Mouse (Mus musculus) left cerebral cortex, postnatal 4 days (tissue): ENCODE measurements around the gene Mars. TPM values are rescaled to one million over a fixed set of nuclear protein-coding genes. Genes with fewer than 3 reads are reported as not detected.
A peak's percentile ranks its signal among the peaks of the same experiment; 100 is the strongest.

ENCODE experiments used
- DNase-seq: peaks from one replicate; pipeline ENCODE4 v3.0.0-alpha.2; 2022
- intact Hi-C: fragments of 180-260 bp; cut with DNase I; formaldehyde crosslinking; loops from one replicate; pipeline ENCODE4 v1.15.1; 2025
- total RNA-seq, 2 experiments: library from RNA; stranded (reverse); gene quantifications; 2 replicates each; pipeline ENCODE4 v1.2.3; 2021

Gene Mars
- 10 to 100 TPM; 65.3 to 65.5 TPM for total RNA-seq

DNA sequence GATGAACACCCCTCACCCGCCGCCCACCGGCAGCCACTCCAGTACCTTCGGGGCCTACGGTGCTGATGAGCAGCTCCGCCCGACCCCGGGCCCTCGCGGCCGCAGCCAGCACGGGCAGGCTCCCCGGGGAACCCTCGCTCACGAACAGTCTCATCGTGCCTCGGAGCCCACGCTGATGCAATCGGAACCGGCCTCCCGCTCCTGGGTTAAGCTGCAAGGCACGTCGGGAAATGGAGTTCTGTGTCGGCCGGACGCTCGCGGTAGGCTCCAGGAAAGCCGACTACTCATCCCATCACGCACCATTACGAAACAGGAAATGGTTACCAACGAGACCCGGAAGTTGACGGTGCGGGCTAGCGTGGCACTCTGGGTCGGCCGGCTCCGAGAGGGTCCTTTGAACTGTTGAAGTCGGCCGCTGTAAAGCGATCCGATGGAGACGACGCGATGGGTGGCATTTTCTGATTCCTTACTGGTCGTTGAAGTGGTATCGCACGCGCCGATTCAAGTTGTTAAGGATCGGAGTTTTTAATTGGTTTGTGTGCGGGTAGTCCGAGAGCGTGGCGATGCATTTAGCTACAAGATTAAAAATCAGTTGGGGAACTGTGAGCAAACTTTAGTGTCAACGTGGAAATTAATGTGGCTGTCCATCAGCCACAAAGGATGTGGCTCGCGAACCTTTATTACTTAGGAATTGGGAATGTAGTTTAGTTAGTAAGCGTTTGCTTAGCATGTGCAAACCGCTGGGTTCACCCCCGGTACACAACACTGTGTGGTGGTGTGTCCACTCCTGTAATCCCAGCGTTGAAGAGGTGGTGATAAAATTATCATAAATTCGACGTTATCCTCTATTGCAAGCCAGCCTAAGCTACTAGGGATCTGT lies at the start of gene Mars:
Gene Mars (minus strand): TSS at position 311 of the 880 bp plus-strand sequence.
- DNase-seq = peak; percentile 91
- intact Hi-C loops = no loop called here

DNA sequence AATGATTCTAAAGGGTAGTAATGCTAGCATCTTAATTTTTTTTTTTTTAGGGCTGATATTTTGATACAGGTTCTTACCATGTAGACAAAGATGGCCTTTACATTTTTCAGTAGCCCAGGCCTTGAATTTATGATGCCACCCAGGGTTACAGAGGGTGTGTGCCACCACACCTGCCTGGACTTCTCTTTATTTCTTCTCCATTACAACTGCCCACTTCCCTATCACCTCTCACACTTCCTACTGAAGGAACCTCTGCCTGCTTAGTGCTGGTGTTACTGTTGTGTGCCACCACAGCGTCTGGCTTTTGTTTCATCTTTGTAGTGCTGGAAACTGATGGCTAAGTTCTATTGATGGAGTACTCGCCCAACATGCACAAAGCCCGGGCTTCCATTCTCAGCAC lies 49.1 kb upstream of the Mars start:
- no peak for DNase-seq
- intact Hi-C loops = no loop called here

DNA sequence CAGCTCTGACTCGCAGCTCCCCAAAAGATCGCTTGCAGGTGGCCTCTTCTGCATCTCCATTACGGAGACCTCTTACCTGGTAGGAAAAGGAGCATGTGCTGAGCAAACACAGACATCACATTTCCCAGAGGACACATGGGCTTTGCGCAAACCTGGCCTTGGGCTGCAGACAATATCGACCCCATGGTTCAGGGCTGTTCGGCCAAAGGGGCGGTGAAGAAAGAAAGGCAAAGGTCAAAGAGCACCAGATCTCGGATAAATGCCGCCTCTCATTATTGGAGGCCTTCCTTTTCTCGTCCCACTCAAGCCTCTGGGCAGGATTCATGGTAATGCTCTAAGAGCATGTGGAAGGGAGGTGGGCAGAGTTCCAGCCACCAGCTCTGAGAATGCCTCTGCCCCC lies 43.8 kb upstream of the Mars start:
- no peak for DNase-seq
- intact Hi-C loops = no loop called here

DNA sequence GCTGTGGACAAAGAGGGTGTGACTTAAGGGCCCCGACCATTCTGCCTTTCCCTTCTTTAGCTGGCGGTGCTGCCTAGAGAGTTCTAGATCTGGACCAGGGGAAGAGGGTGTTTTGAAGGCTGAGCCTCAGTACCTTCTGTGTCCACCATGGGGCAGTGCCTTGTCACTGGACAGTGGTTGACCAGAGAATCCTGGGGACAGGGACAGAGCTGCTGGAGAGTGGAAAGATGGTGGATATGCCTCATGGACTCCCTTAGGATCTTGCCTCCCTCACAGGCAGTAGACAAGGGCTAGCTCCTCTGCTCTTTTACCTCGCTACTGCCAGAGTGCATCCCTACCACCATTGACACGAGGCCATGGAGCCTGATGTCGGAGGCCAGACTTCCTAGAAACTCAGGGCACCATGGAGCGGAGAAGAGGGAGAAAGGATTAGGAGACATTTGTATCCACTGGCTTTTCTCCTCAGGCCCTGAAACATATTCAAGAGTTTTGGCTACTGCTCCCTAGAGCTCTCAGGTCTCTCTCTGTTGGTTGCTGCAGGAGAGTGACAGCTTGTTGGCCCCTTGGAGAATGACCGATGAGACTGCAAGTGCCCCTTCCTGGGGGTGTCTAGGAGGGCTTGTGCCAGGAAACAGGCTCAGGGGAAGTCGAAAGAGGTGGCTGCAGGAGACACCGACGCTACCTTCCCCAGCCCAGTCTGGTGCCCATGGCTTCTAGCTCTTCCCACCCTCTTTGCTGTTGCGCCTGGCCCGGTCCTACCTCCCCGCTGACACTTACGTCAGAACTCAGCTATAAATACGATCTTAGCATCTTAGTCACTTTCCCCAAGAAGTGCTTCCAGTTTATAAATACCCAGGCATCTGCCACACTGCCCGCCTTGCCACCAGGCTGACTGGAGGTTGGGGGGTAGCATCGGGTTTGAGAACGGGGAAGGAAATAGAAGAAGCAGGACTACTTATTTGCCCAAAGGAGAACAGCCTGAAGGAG lies 42.6 kb upstream of the Mars start, which contains the start of gene Inhbe:
Gene Inhbe (minus strand): TSS at position 503 of the 987 bp plus-strand sequence.
- intact Hi-C loops = no loop called here

DNA sequence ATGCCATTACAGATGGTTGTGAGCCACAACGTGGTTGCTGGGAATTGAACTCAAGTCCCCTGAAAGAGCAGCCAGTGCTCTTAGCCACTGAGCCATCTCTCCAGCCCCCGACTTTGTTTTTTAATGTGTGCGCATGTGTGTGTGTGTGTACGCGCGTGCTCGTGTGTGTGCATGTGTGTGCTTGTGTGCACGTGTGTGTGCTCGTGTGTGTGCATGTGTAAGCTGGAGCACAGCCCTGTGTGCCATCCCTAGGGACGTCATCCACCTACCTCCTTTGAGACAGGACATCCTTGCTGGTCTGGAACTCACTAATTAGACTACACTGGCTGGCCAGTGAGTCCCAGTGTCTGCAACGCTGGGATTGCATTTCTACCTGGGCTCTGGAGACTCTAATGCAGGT lies 41.2 kb upstream of the Mars start:
- no peak for DNase-seq
- intact Hi-C loops = no loop called here

More for the DNA sequence above, 42.6 kb upstream of the Mars start, which contains the start of gene Inhbe:
- DNase-seq = no peak

- intact Hi-C loops = no loop called here
- DNase-seq = no peak
Observed at GRCm38 (mm10) chr10:127352187-127352586, 40.6 kb upstream of the Mars start.

- intact Hi-C loops = no loop called here
- no peak for DNase-seq
Observed at GRCm38 (mm10) chr10:127351719-127352118, 40.1 kb upstream of the Mars start.

DNA sequence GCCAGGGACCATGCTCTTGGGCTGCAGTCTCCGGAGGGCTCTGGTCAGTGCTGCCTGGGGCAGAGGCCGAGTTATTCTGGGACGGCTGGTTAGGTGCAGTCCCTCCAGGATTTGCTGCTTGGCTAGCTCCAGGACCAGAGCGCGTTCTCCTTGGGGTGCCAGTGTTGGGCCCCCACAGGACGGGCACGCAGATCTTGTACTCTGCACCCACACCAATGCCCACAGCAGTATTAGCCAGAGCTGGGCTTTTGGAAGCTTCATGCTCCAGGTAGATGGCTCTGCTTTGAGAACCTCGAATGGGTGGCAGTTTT lies 39.7 kb upstream of the Mars start:
- intact Hi-C loops = no loop called here
- no peak for DNase-seq

DNA sequence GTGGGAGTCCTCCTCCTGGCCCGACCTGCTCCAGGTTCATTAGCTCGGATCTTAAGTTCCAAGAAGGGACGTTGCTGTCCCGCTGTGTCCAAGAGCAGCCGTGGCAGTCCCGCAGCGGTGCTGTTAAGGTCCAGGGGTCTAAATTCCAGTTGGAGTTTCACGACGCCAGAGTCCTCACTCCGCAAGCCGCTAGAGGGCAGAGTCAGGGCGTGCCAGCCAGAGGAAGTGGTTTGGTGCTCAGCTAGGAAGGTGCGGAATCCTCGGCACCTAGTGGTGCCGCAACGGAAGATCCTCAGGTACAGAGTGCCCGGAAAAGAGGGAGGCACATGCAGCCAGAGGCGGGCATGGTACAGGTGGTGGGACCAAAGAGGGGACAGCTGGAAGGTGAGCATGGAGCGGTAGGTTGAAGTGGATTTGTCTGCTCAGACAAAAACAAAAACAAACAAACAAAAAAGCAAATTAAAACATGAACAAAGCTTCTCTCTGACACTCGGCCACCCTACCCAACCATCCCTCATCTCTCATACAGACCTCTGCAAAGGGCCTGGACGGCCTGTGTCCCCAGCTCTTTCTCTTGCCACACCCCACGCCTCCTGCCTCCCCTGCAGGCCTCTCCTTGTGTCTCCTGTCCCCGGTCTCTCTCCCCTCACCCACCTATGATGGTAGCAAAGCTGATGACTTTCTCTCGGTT lies 39.2 kb upstream of the Mars start:
- intact Hi-C loops = no loop called here
- DNase-seq = peak; percentile 64

- no peak for DNase-seq
- intact Hi-C loops = no loop called here
Observed at GRCm38 (mm10) chr10:127349810-127350209, 38.2 kb upstream of the Mars start.

- DNase-seq = no peak
- intact Hi-C loops = no loop called here
Observed at GRCm38 (mm10) chr10:127348957-127349356, 37.4 kb upstream of the Mars start.

- DNase-seq = no peak
- intact Hi-C loops = no loop called here
Observed at GRCm38 (mm10) chr10:127346173-127346572, 34.6 kb upstream of the Mars start.

- no peak for DNase-seq
- intact Hi-C loops = no loop called here
Observed at GRCm38 (mm10) chr10:127343029-127343428, 31.4 kb upstream of the Mars start.

- peak; percentile 87 for DNase-seq
- intact Hi-C loops = no loop called here
Observed at GRCm38 (mm10) chr10:127341891-127342639, 30.5 kb upstream of the Mars start, which contains the start of gene Gli1. Gene Gli1 (minus strand): TSS chr10:127341974.

DNA sequence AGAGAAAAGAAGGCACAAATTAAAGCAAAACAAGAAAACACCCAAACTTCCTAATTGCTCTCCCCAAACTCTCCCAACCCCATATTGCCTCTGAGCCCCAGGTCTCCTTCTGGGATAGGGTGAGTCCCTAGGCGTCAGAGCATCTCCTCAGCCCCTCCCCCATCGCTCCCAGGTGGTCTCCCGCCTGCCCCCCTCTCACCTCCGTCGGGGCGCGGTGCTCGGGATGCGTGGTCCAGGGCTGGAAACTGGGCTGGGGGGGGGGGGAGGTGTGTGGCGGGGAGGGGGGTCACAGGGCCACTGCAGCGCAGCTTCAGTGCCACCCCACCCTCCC lies 29.7 kb upstream of the Mars start:
- no peak for DNase-seq
- intact Hi-C loops = no loop called here

DNA sequence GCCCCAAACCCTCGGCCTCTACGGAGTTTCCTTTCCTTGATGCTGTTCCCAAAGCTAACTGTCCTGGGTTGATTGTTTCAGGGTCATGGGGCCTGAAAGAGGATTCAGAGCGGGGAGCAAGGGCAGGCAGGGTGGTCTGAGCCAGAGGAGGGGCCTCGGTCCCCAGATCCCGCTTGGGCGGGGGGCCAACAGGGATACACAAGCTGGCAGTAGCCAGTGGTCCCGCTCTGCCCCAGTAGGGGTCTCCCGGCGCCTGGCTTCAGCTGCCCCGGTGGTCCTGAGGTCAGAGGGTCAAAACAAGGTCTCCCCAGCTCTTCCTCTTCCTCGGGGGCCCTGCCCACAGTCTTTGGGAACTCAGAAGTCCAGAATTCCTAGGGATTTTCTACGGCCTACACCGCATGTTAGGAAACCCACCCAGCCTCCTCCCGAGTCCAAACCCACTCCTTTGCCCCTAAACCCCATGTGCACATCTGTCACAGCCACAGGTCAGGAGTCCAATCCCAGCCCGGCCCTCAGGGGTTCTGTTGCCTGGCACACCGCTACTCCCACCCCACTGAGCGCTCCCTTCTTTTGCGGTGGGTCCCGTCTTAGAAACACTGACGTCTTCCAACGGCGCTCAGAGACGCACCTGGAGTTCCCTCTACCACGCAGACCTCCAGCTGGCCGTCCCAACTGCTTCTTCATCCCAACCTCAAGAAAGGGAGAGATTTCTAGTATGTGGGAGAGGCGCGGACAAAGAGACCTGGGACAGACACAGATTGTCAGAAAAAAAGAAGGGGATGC lies 29.2 kb upstream of the Mars start:
- peak; percentile 81 for DNase-seq
- intact Hi-C loops = no loop called here

- intact Hi-C loops = loop anchor here (10.0 kb wide), 1 partner anchor 195 kb away; the partner anchor contains the start of gene Nxph4
- peak; percentile 85 for DNase-seq
Observed at GRCm38 (mm10) chr10:127339683-127340576, 28.3 kb upstream of the Mars start.
